Mouse (Mus musculus) gastrocnemius, postnatal 36 days (tissue): ENCODE measurements around the gene Sel1l. TPM values are rescaled to one million over a fixed set of nuclear protein-coding genes. Genes with fewer than 3 reads are reported as not detected.
"Not testable (repeated sequence)": the region's sequence is repeated elsewhere in the genome, so short reads cannot be mapped to it uniquely, and the experiment has no call there.

ENCODE experiments used
- DNase-seq, 2 experiments: peaks; one replicate each; pipeline ENCODE4 v3.0.0; 2022
- intact Hi-C: fragments of 180-260 bp; cut with DNase I; formaldehyde crosslinking; loops from one replicate; pipeline ENCODE4 v1.15.1; 2025
- total RNA-seq, 2 experiments: library from RNA; stranded (reverse); gene quantifications; 2 replicates each; pipeline ENCODE4 v1.2.3; 2021

The Sel1l gene
- total RNA-seq, 2 experiments from 2014 or later: 38.4 to 42.2 TPM

GRCm38 (mm10) chr12:91820461-91820860 lies 28.5 kb downstream of the Sel1l start:
- no peak for DNase-seq
- intact Hi-C loops: no loop called here

GRCm38 (mm10) chr12:91818726-91819125 lies 30.2 kb downstream of the Sel1l start:
- no peak for DNase-seq
- intact Hi-C loops: no loop called here

GRCm38 (mm10) chr12:91815990-91816389 lies 33.0 kb downstream of the Sel1l start:
- DNase-seq: peak in 1 of 2 experiments; percentile 12
- intact Hi-C loops: no loop called here

- no peak for DNase-seq
- intact Hi-C loops: no loop called here
Observed at GRCm38 (mm10) chr12:91815552-91815951, 33.4 kb downstream of the Sel1l start.

- DNase-seq: no peak
- intact Hi-C loops: no loop called here
Observed at GRCm38 (mm10) chr12:91808911-91809310, 40.0 kb downstream of the Sel1l start.

GRCm38 (mm10) chr12:91807761-91808160 lies 41.2 kb downstream of the Sel1l start:
- no peak for DNase-seq
- intact Hi-C loops: no loop called here

GRCm38 (mm10) chr12:91807095-91807494 lies 41.9 kb downstream of the Sel1l start:
- intact Hi-C loops: no loop called here
- DNase-seq: no peak

GRCm38 (mm10) chr12:91804262-91804661 lies 44.7 kb downstream of the Sel1l start:
- no peak for DNase-seq
- intact Hi-C loops: no loop called here

GRCm38 (mm10) chr12:91803207-91803932 lies 45.6 kb downstream of the Sel1l start:
- no peak for DNase-seq
- intact Hi-C loops: no loop called here

GRCm38 (mm10) chr12:91802586-91803206 lies 46.3 kb downstream of the Sel1l start:
- intact Hi-C loops: no loop called here
- DNase-seq: no peak

- intact Hi-C loops: no loop called here
Observed at GRCm38 (mm10) chr12:91800861-91801385, 48.0 kb downstream of the Sel1l start.

GRCm38 (mm10) chr12:91799821-91800335 lies 49.1 kb downstream of the Sel1l start:
- intact Hi-C loops: loop anchor here (5.0 kb wide), 3 partner anchors 173 to 398 kb away; no protein-coding TSS in a partner anchor
- no peak for DNase-seq

More at GRCm38 (mm10) chr12:91800861-91801385, 48.0 kb downstream of the Sel1l start:
- DNase-seq: no peak

- intact Hi-C loops: loop anchor here (5.0 kb wide), 3 partner anchors 172 to 397 kb away; no protein-coding TSS in a partner anchor
- DNase-seq: no peak
Observed at GRCm38 (mm10) chr12:91799379-91799773, 49.6 kb downstream of the Sel1l start.

- intact Hi-C loops: loop anchor here (5.0 kb wide), 3 partner anchors 172 to 397 kb away; no protein-coding TSS in a partner anchor
- no peak for DNase-seq
Observed at GRCm38 (mm10) chr12:91798720-91799378, 50.1 kb downstream of the Sel1l start.

GRCm38 (mm10) chr12:91796774-91797173 lies 52.2 kb downstream of the Sel1l start:
- intact Hi-C loops: loop anchor here (5.0 kb wide), 3 partner anchors 169 to 394 kb away; no protein-coding TSS in a partner anchor
- no peak for DNase-seq

GRCm38 (mm10) chr12:91793266-91793665 lies 55.7 kb downstream of the Sel1l start:
- intact Hi-C loops: no loop called here

GRCm38 (mm10) chr12:91791822-91792221 lies 57.1 kb downstream of the Sel1l start:
- no peak for DNase-seq
- intact Hi-C loops: no loop called here

More at GRCm38 (mm10) chr12:91793266-91793665, 55.7 kb downstream of the Sel1l start:
- DNase-seq: no peak

GRCm38 (mm10) chr12:91789801-91790200 lies 59.2 kb downstream of the Sel1l start:
- intact Hi-C loops: loop anchor here (2.0 kb wide), 1 partner anchor 149 kb away; no protein-coding TSS in a partner anchor
- peak in 1 of 2 experiments; percentile 42 for DNase-seq

GRCm38 (mm10) chr12:91788446-91788845 lies 60.5 kb downstream of the Sel1l start:
- intact Hi-C loops: loop anchor here (2.0 kb wide), 1 partner anchor 148 kb away; no protein-coding TSS in a partner anchor
- DNase-seq: not testable (repeated sequence)

- intact Hi-C loops: loop anchor here (2.0 kb wide), 1 partner anchor 147 kb away; no protein-coding TSS in a partner anchor
- no peak for DNase-seq
Observed at GRCm38 (mm10) chr12:91787959-91788437, 61.0 kb downstream of the Sel1l start, which contains the start of gene Ston2. TSS of gene Ston2 (minus strand) at chr12:91788387.
